Mouse (Mus musculus) heart, embryonic 10.5 days (tissue): ENCODE data around the gene Slc4a2. TPM values are rescaled to one million over a fixed set of nuclear protein-coding genes. Genes with fewer than 3 reads are reported as not detected.
A peak's percentile ranks its signal among the peaks of the same experiment; 100 is the strongest.

ENCODE experiments used
- DNase-seq: peaks from one replicate; pipeline ENCODE4 v3.0.0-alpha.2; 2017; ENCODE audit warnings: low spot score
- H3K27ac ChIP-seq: fragments of 300-500 bp; sonication (generic); 2 replicates; pipeline ENCODE4 v1.5.1; 2016; ENCODE audit warnings: mild to moderate bottlenecking
- H3K27me3 ChIP-seq: fragments of 300-500 bp; sonication (generic); 2 replicates; pipeline ENCODE4 v1.6.1; 2016; ENCODE audit warnings: mild to moderate bottlenecking; ENCODE audit not compliant: poor library complexity, insufficient read depth, severe bottlenecking
- H3K36me3 ChIP-seq: fragments of 300-500 bp; sonication (generic); 2 replicates; pipeline ENCODE4 v1.6.1; 2016; ENCODE audit warnings: mild to moderate bottlenecking, moderate library complexity
- H3K4me1 ChIP-seq: fragments of 300-500 bp; sonication (generic); 2 replicates; pipeline ENCODE4 v1.6.1; 2016; ENCODE audit warnings: mild to moderate bottlenecking
- H3K4me3 ChIP-seq: fragments of 300-500 bp; sonication (generic); 2 replicates; pipeline ENCODE4 v1.5.1; 2016; ENCODE audit warnings: mild to moderate bottlenecking, moderate library complexity
- H3K9me3 ChIP-seq: fragments of 300-500 bp; sonication (generic); 2 replicates; pipeline ENCODE4 v1.6.1; 2016; ENCODE audit warnings: mild to moderate bottlenecking, moderate library complexity
- WGBS: fragments of 180-500 bp; shearing (Covaris S2); methylation state at CpG from one replicate; pipeline ENCODE4 v1.1.7; 2016; 5-methylcytosine and 5-hydroxymethylcytosine counted together
- polyA plus RNA-seq: library from polyadenylated mRNA; unstranded; fragments of >200 nt; fragmentation: Nextera tagmentation; extraction: Ambion mirVana; gene quantifications from 2 replicates; pipeline ENCODE4 v1.2.1, GENCODE M21; 2016

Slc4a2 gene
- polyA plus RNA-seq, 1 experiment from 2014 or later: 36.0 TPM

- Histone ChIP-seq H3K27ac (peak overlapping the region; percentile 97; the same call in 1 of the 2 replicates), H3K4me3 (peak overlapping the region; percentile 96), H3K36me3 (peaks cover 51% of the 10 kb centered on the region), H3K9me3 (no peaks in the 10 kb centered on the region), H3K27me3 (no peaks in the 10 kb centered on the region), H3K4me1 (peaks cover 41% of the 10 kb centered on the region)
- WGBS: 80% methylated on average over 12 of the region's 12 CpGs
- no peak for DNase-seq
Measured at GRCm38 (mm10) chr5:24443927-24444326, 20.3 kb downstream of the Slc4a2 start.

GRCm38 (mm10) chr5:24444746-24445427 lies 21.2 kb downstream of the Slc4a2 start, which contains the start of gene Fastk:
Gene Fastk (minus strand): TSS chr5:24445287.
- H3K27ac ChIP-seq: peak within 1 kb of the TSS; percentile 97
- peak; percentile 97 for DNase-seq
- under 1% methylated on average over 60 of the region's 60 CpGs for WGBS

GRCm38 (mm10) chr5:24445428-24446080 lies 21.9 kb downstream of the Slc4a2 start:
- peaks cover 41% of the 10 kb centered on the region for H3K4me1 ChIP-seq
- 45% methylated on average over 20 of the region's 20 CpGs for WGBS
- H3K9me3 ChIP-seq: no peaks in the 10 kb centered on the region
- H3K36me3 ChIP-seq: peaks cover 35% of the 10 kb centered on the region
- no peaks in the 10 kb centered on the region for H3K27me3 ChIP-seq
- peak overlapping the region; percentile 96 for H3K4me3 ChIP-seq
- H3K27ac ChIP-seq: peak overlapping the region; percentile 97
- DNase-seq: no peak

More at GRCm38 (mm10) chr5:24444746-24445427, 21.2 kb downstream of the Slc4a2 start, which contains the start of gene Fastk:
- no peaks in the 10 kb centered on the region for H3K9me3 ChIP-seq
- peaks cover 42% of the 10 kb centered on the region for H3K36me3 ChIP-seq
- no peaks in the 10 kb centered on the region for H3K27me3 ChIP-seq
- peaks cover 41% of the 10 kb centered on the region for H3K4me1 ChIP-seq
- H3K4me3 ChIP-seq: peak within 1 kb of the TSS; percentile 96

- peaks cover 24% of the 10 kb centered on the region for H3K36me3 ChIP-seq
- peaks cover 46% of the 10 kb centered on the region for H3K4me1 ChIP-seq
- H3K27me3 ChIP-seq: no peaks in the 10 kb centered on the region
- H3K27ac ChIP-seq: no peak overlapping the region
- no peak for DNase-seq
- no peaks in the 10 kb centered on the region for H3K9me3 ChIP-seq
- 86% methylated on average over 7 of the region's 7 CpGs for WGBS
- 0 out of 2 replicates have a peak overlapping the region, but pooled peaks have one; percentile 78 for H3K4me3 ChIP-seq
Measured at GRCm38 (mm10) chr5:24446630-24447029, 23.0 kb downstream of the Slc4a2 start.

GRCm38 (mm10) chr5:24447624-24448298 lies 24.1 kb downstream of the Slc4a2 start, which contains the start of gene Tmub1:
Gene Tmub1 (minus strand): TSS chr5:24447854.
- 2% methylated on average over 34 of the region's 34 CpGs for WGBS
- Histone ChIP-seq H3K4me1 (peaks cover 46% of the 10 kb centered on the region), H3K27me3 (no peaks in the 10 kb centered on the region)

GRCm38 (mm10) chr5:24451264-24452029 lies 27.8 kb downstream of the Slc4a2 start:
- peaks cover 3% of the 10 kb centered on the region; the same call in 1 of the 2 replicates for H3K36me3 ChIP-seq
- no peaks in the 10 kb centered on the region for H3K27me3 ChIP-seq
- DNase-seq: peak; percentile 95
- peak overlapping the region; percentile 88 for H3K4me3 ChIP-seq
- H3K9me3 ChIP-seq: no peaks in the 10 kb centered on the region
- H3K4me1 ChIP-seq: peaks cover 59% of the 10 kb centered on the region
- 2% methylated on average over 46 of the region's 66 CpGs for WGBS
- H3K27ac ChIP-seq: peak overlapping the region; percentile 97

More at GRCm38 (mm10) chr5:24447624-24448298, 24.1 kb downstream of the Slc4a2 start, which contains the start of gene Tmub1:
- peaks cover 13% of the 10 kb centered on the region for H3K36me3 ChIP-seq
- peak within 1 kb of the TSS; percentile 88 for H3K27ac ChIP-seq
- peak within 1 kb of the TSS; percentile 78 for H3K4me3 ChIP-seq
- H3K9me3 ChIP-seq: no peaks in the 10 kb centered on the region
- peak; percentile 96 for DNase-seq

GRCm38 (mm10) chr5:24452030-24452690 lies 28.5 kb downstream of the Slc4a2 start, which contains the start of gene Agap3:
Gene Agap3 (plus strand): TSS chr5:24452177.
- Histone ChIP-seq H3K36me3 (peaks cover 6% of the 10 kb centered on the region; the same call in 1 of the 2 replicates), H3K4me3 (peak within 1 kb of the TSS; percentile 88), H3K4me1 (peaks cover 54% of the 10 kb centered on the region), H3K27me3 (no peaks in the 10 kb centered on the region), H3K27ac (peak within 1 kb of the TSS; percentile 97), H3K9me3 (no peaks in the 10 kb centered on the region)
- DNase-seq: no peak
- WGBS: under 1% methylated on average over 66 of the region's 85 CpGs

- peaks cover 48% of the 10 kb centered on the region for H3K4me1 ChIP-seq
- peak overlapping the region; percentile 97 for H3K27ac ChIP-seq
- under 1% methylated on average over 29 of the region's 29 CpGs for WGBS
- peak overlapping the region; percentile 88 for H3K4me3 ChIP-seq
- DNase-seq: no peak
- no peaks in the 10 kb centered on the region for H3K27me3 ChIP-seq
- H3K36me3 ChIP-seq: peaks cover 11% of the 10 kb centered on the region
- H3K9me3 ChIP-seq: no peaks in the 10 kb centered on the region
Measured at GRCm38 (mm10) chr5:24452691-24453233, 29.1 kb downstream of the Slc4a2 start.

- 19% methylated on average over 5 of the region's 5 CpGs for WGBS
- Histone ChIP-seq H3K4me3 (peak overlapping the region; percentile 88), H3K4me1 (peaks cover 44% of the 10 kb centered on the region), H3K27me3 (no peaks in the 10 kb centered on the region), H3K27ac (peak overlapping the region; percentile 97), H3K9me3 (no peaks in the 10 kb centered on the region; the same call in 1 of the 2 replicates), H3K36me3 (peaks cover 18% of the 10 kb centered on the region)
- DNase-seq: no peak
Measured at GRCm38 (mm10) chr5:24453283-24453984, 29.8 kb downstream of the Slc4a2 start.

GRCm38 (mm10) chr5:24453985-24454303 lies 30.3 kb downstream of the Slc4a2 start:
- H3K4me3 ChIP-seq: peak overlapping the region; percentile 88
- no peak for DNase-seq
- 38% methylated on average over 2 of the region's 2 CpGs for WGBS
- peaks cover 21% of the 10 kb centered on the region for H3K36me3 ChIP-seq
- H3K27me3 ChIP-seq: no peaks in the 10 kb centered on the region
- no peaks in the 10 kb centered on the region; the same call in 1 of the 2 replicates for H3K9me3 ChIP-seq
- H3K4me1 ChIP-seq: peaks cover 44% of the 10 kb centered on the region
- H3K27ac ChIP-seq: 0 out of 2 replicates have a peak overlapping the region, but pooled peaks have one; percentile 97

GRCm38 (mm10) chr5:24455076-24455475 lies 31.4 kb downstream of the Slc4a2 start:
- Histone ChIP-seq H3K4me3 (peak overlapping the region; percentile 22; the same call in 1 of the 2 replicates), H3K27me3 (no peaks in the 10 kb centered on the region), H3K36me3 (peaks cover 24% of the 10 kb centered on the region), H3K9me3 (no peaks in the 10 kb centered on the region; the same call in 1 of the 2 replicates), H3K27ac (peak overlapping the region; percentile 57; the same call in 1 of the 2 replicates), H3K4me1 (peaks cover 44% of the 10 kb centered on the region)
- DNase-seq: no peak
- 60% methylated on average over 3 of the region's 3 CpGs for WGBS
